Mouse (Mus musculus) urinary bladder, postnatal 4 days (tissue): ENCODE data around the gene Satb1.

Experiments
- DNase-seq, 2 experiments: peaks; one replicate each; pipeline ENCODE4 v3.0.0; 2021 to 2022; ENCODE audit warnings: low spot score in 2 of 2

Satb1 gene

GRCm38 (mm10) chr17:51826461-51826860, 6.6 kb downstream of the Satb1 start:
- no peak for DNase-seq

DNA sequence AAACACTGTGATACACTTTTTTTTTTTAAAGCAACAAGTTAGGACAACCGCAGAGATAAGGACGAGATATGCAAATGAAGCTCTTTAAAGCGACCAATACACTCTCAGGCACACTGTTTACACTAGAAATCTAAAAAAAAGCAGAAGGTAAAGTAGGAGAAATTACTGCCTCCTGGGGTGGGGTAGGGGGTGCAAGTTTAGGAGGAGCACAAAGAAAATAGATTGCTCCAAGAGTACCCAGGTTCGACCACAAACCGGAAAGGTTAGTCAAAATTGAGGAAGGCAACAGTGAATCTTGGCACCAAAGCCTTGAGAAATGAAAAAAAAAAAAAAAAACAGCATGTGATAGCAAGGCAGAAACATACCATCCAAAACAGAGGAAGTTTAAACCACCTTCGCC, 18.8 kb downstream of the Satb1 start:
- no peak for DNase-seq

DNA sequence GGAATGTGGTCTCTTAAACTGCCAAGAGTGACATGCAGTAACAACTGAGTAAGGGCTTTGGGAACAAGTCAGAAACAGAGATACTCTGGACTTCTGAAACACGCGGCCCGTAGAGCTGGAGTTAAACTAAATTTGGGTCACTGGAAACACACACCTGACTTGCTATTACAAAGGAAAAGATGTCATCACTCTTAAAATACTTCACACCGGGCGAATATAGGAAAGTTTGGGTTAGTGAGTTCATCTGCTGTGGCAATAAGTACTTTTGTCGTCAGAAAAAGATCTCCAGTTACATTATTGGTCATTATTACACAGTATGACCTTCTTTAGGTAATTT, 19.3 kb downstream of the Satb1 start:
- no peak for DNase-seq

GRCm38 (mm10) chr17:51812942-51813783, 19.9 kb downstream of the Satb1 start:
- peak in 1 of 2 experiments; percentile 46 for DNase-seq

DNA sequence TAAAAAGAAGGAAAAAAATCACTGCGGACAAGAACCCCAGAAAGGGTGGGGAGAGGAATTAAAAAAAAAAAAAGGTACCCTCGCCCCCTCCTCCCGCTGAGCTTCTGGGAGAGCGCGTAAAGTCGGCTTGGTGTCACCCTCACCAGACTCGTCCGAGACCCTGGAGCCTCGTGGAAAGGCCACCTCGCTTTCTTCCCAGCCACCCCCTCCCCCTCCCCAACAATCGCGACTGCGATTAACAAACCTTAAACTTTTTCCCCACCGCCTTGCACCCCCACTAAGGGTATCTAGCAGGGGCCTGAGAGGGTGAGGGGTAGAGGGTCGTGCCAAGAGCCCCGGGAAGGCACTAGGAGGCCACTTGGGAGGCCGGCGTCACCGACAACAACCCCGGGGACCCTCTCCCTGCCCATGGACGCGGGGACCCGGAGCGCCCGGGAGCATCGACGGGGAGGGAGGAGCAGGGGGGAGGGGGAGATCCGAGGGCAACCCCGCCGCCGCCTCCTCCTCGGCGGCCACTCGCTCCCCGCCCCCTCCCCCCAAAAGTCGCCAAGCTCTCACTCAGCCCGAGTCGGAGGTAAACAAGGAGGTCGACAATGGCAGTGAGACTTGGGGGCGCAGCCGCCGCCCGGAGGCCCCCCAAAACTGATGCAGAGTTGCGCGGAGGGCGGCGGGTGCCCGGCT, 20.7 kb downstream of the Satb1 start:
- DNase-seq, result peak in 1 of 2 experiments; percentile 23

- no peak for DNase-seq
These were observed 21.2 kb downstream of the Satb1 start for GRCm38 (mm10) chr17:51811911-51812260.

DNA sequence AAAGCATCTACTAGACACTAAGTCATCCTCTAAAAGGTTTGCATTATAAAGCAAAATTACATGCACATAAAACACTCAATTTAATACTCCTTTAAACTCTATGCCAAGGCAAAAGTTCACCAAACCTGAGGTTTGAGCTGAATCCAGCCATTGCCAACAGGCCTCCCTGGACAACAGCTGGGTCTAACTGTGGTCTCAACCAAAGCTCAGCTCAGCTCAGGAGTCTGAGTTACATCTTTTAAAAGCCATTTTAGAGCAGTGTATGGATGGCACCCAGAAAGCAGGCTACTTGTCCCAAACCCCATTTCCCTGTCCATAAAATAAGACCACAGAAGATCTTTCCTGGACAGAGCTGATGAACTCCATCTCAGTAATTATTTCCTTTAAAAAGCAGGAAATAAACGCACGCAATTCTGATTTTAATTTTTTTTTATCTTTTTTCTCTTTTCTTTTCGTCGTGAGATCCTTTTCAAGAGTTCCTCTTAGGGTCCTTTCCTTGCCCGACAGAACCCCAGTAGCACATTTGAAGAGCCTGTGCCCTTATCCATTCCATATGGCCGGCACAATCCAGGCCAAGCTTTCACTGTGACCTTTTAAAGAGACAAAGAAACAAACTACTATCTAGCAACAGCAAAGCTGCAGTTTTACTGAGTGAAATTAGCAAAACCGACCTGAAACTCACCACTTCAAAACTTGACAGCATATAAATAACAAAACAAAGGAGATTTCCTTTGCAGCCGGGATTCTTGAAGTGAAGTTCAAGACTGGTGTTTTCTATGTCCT, 21.8 kb downstream of the Satb1 start:
- DNase-seq, result peak in 1 of 2 experiments; percentile 29

DNA sequence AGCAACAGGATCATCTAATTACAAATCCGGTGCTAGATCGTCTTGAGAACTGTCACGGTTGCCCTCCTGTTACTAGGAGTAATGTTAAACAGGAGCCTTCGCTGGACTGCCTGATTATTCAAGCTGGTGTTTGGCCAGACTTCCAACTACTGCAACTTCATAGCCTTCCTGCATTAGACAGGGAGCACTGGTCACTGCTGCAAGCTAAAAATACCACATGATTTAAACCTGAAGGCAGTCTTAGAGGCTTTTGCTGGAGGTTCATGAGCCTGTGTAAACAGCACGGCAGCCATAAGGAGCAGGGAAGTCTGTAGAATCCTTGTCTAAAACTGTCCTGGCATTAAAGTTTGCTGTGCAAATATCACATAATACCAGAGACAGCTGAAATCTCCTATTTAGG, 25.7 kb downstream of the Satb1 start:
- no peak for DNase-seq

DNA sequence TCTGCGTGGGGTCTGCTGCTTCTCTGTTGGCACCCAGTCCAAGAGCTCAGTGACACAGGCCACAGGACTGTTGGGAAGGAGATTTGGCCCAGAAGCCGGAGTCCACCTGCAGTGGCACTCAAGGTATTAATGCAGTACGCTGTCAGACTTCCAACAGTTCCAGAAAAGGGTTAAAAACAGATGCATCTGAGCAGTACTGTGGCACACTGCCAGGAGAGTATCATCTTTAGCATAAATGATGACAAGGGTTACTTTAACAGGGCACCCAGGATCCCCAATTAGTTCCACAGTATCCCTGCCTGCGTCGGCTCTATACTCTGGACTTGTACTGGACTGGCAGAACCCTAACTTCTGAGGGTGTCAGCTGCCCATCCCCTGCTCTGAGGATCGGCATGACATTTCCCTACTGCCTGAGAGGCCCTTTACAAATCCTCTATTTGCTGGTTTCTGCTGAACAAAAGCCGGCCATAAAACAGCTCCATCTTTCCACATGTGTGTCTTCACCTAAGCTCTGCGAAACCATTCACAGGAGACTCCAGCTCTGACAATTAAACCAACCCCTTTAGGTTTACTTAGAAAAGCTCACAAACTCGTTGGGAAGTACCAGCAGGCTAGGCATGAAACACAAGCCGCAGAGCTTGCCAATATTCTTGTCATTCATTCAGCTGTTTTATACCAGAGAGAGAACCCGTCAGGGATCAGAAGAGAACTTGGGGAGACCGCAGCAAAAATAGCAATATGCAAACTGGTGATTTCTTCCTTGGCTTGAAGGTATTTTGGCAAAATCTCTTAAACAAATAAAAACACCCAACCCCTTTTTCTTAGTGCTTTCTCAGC, 26.7 kb downstream of the Satb1 start:
- no peak for DNase-seq

DNA sequence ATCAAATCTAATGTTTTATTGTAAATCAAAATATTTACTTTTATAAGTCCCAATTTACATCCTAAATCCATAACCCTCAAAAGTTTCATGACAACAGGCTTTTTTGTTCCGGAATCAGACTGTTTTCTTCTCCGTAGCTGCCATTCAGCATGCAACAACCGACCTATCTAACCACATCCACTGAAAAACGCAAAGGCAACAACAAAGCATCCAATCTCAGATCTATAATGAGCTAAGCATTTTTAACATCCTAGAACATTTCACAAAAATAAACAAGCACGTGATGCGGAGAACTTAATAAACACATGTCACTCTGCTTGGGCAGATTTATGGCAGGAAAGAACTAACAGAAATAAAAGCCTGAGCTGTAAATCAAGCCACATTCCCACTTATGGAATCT, 32.9 kb downstream of the Satb1 start:
- DNase-seq, result no peak

GRCm38 (mm10) chr17:51796459-51796858, 36.6 kb downstream of the Satb1 start:
- DNase-seq, result no peak

DNA sequence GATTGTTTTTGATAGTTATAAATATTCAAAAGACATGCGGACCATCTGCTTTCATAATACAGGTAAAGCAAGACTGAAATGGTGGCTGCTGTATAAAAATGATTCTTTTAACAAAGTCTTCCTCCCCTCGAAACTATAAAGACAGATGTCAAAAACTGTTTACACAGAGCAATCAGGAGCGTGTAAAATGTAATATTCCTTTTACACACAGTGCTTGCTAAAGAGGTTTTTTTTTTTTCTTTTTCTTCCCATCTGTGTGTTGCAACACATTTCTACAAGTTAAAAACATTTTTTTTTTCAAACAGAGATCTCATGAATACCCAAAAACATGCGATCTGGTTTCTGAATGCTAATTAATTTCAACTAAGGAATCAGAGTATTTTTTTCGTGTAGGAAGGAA, 41.9 kb downstream of the Satb1 start:
- DNase-seq, result no peak

DNA sequence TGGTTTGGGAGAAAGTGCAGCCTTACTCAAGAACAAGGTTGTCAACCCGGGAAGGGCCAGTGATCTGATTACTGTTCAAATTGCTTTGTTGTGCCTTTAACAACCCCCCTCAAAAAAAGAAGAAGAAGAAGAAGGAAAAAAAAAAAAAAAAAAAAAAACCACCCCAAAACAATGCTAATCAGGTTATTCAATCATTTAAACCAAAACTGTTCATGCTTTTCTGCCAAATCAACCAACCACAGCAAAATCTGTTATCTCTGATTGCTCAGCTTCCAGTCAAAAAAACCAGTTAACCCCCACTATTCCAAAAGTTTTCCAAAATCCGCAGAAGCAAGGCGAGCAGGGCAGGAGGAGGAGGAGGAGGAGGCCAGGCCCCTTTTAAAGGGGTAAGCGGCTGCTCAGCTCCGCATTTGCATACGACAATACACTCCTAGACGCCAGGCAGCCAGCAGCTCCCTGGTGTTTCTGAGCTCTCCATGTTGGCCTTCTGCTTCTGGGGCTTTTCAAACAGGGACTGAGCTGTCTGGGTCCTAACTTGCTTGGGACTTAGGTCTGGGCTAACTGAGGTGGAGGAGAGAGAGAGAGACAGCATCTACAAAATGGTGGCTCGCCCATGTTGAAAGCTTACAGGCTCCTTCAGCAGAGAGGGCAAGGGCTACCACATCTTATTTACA, 42.6 kb downstream of the Satb1 start:
- no peak for DNase-seq

GRCm38 (mm10) chr17:51789777-51790176, 43.3 kb downstream of the Satb1 start:
- DNase-seq, result no peak

DNA sequence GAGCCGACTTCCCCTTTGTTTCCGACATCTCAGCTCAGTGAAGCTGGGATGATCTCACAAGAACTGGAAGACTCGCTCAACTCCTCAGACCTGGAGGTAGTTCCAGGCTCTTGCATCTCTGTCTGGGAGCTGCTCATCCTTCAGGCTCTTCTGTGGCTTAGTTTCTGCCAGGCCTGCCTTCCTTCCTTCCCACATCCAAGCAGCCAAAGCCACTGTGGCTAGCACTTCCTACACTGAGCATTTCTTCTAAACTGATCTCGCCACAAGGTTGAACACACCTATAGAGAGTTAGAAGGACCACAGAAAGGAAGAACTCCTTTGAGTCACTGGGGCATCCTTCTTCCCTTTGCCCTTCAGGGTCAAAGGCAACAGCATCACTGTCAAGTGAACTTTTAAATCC, 44.0 kb downstream of the Satb1 start:
- DNase-seq, result no peak

DNA sequence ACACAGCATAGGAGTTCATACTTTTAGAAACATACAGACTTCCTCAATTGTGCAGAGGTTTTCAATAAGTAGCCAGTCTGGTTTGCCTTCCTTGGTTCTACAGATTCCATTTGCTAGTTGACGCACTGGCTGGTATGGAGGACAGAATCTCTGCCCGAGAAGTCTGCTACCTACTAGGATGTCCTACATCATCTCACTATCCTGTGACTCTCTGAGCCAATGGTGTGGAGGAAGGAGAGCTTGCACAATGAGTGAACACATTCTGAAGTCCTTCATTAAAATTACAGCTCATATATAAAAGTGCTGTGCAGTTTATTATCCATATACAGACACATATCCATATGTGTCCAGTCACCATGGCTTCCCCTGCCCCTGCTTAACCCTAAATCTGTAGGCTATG, 45.1 kb downstream of the Satb1 start:
- DNase-seq, result no peak

GRCm38 (mm10) chr17:51786050-51786449, 47.0 kb downstream of the Satb1 start:
- DNase-seq, result no peak

DNA sequence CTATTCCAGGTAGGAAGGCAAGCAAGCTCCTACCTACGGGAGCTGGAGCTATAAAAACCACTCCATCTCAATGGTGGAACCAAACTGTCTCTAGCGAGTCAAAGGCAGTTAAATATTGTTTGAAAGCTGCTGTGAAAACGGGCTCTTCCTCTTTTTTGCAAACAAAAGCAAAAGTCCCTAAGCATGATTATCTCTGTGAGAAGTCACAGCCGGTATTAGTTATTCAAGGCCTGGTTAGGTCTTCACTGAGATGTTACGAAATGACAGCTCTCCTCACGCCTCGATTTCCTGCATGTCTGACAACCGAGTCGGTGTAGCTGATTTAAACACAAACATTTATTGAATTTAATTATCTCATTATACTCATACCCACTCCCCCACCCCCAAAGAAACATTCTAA, 48.2 kb downstream of the Satb1 start:
- no peak for DNase-seq

DNA sequence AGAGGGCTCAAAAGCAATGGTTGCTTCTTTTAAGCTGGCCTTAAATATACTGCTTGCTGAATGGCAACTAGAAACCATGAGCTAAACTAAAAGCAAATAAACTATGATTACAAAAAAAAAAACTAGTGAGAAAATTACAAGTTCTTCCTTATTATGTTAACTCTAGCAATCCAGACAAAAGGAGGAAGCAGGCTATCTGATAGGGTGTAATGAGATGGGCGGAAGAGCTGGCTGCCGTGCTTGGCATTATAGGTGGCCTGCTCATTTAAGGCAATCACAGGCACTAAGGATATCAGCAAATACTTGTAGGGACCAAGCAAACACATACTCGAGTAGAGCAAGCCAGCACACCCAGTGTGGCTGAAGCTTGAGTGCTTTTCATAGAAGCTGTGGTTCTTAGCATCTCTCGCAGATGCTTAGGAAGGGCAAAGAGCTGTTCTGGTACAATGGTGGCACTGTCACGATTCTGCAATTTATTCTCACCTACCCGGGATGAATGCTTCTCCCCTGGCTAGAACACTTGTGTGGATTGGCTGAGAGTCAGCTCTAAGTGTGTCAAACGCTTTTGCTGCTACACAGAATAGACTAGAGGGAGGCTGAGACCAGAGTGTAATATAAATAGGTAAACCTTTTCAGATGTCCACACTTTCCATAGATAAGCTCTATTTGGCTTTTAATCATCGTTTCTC, 49.4 kb downstream of the Satb1 start:
- DNase-seq, result no peak

- DNase-seq, result no peak
These were observed 53.1 kb downstream of the Satb1 start for GRCm38 (mm10) chr17:51780036-51780435.

DNA sequence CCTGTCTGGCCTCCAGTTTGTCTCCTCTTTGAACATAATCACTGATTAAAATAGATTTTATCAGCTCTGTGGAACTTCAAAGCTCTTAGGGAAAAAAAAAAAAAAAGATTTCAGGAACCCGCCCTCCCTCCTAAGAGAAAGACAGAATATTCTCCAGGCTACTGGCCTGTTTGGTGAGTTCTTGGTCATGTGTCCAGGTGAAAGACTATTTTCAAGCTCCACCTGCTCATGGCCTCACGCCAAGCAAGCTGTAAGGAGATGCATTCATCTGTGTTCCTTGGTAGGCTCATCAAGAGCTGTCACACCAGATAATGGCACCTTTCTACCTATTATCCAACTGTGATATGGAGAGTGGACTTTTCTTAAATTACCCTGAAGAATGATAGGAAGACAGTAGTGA, 54.1 kb downstream of the Satb1 start:
- no peak for DNase-seq
